Mouse (Mus musculus): ENCODE measurements around the gene Foxn3. TPM values are rescaled to one million over a fixed set of nuclear protein-coding genes. Genes with fewer than 3 reads are reported as not detected.
A peak's percentile ranks its signal among the peaks of the same experiment; 100 is the strongest.

Gene Foxn3
- polyA plus RNA-seq, 1 experiment from 2014 or later = 68.8 TPM

DNA sequence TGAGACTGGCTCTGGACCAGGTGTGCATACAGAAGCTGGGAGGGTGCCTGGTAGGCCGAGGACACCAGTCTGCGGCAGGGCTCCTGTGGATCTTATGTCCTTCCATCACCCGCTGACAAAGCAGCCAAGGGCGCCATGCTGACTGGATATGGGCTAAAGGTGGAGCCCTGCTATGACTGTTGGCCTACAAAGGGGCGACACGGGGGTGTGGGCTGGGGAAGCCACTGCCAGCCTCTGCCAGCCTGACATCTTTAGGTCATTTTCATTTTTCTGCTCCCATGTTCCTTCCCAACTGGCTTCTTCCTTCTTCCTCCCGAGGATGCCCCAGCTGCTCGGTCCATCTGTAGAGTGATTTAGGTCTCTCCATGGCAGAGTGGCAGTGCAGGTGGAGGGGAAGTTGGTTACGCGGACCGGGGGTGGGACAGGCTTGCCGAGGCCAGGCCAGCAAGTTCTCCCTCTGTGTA, 232.5 kb downstream of the Foxn3 start:
- Histone ChIP-seq H3K4me1 (peaks cover 69% of the 10 kb centered on the region), H3K27ac (peak overlapping the region; percentile 50; the same call in 1 of the 2 replicates), H3K27me3 (ENCODE audit: low read depth, poor library complexity, severe bottlenecking) (no peaks in the 10 kb centered on the region), H3K36me3 (peaks cover 11% of the 10 kb centered on the region; the same call in 1 of the 2 replicates), H3K9me3 (replicated peaks) (no peaks in the 10 kb centered on the region), H3K4me3 (no peak overlapping the region)
- no peak for DNase-seq (ENCODE audit: low spot score)
- 75% methylated on average over 12 of the region's 12 CpGs for WGBS

DNA sequence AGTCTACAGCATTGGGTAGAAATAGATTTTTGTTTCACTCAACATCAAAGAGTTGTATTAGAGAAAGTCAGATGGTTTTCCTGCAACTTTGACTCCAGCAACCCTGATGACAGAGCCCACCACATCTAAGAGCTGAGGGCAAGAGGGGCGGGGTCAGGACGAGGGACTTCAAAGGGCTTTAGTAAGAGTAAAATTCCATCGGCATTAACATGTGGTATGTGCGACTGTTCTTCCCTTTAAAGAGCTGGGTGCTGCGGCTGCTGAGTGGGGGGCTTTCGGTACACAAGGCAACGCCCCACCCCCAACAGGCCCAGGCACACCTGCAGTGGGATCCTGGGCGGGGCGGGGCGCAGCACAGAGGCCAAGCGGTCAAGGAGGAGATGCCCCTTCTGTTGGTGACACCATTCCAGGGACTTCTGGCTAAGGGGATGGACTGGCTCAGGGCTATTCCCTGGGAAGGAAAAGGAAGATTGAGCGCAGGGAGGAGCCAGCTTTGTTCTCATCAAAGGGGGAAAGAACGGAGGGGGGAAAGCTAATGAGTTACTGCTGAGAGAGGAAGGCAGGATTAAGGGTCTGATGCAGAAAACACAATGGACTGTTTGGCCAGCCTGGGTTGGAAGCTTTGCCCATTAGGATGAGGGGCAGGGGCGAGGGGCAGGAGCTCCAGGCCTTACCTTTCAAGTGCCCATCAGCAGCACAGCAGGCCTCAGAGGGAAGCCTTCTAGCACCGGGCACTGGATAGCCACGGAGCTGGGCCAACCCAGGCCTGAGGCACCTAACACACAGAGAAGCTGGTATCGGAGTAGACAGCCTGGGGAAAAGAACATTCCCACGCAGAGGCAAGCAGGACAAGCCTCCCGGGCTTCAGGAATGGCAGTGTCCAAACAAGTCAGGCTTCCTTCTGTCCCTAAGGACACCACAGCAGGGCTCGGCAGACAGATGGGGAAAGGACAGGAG, 233.8 kb downstream of the Foxn3 start:
- DNase-seq (ENCODE audit: low spot score) = peak; percentile 54
- Histone ChIP-seq H3K27ac (peak overlapping the region; percentile 67), H3K4me3 (peak overlapping the region; percentile 27; the same call in 1 of the 2 replicates), H3K27me3 (ENCODE audit: low read depth, poor library complexity, severe bottlenecking) (no peaks in the 10 kb centered on the region), H3K36me3 (peaks cover 11% of the 10 kb centered on the region; the same call in 1 of the 2 replicates), H3K9me3 (replicated peaks) (no peaks in the 10 kb centered on the region), H3K4me1 (peaks cover 78% of the 10 kb centered on the region)
- WGBS = 5% methylated on average over 20 of the region's 20 CpGs

DNA sequence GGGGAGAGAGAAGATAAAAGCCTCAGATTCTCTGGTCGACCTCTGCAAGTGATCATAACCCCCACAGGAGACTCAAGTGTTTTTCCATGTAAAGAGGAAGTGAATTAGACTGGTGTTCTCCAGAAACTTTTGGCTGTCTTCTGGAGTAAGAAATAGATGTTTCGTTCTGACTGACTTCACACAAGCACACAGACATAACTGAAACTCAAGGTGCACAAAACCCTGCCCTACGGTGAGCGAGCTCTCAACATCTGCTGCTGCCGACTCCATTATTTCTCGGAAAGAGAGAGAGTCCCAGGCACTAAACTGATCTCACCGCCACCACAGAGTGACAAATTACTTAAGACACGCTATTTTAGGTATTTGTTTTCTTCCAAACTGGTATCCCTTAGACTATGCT, 237.2 kb downstream of the Foxn3 start:
- no peak overlapping the region for H3K27ac ChIP-seq
- 39% methylated on average over 8 of the region's 8 CpGs for WGBS
- H3K9me3 ChIP-seq (replicated peaks) = no peaks in the 10 kb centered on the region
- peaks cover 66% of the 10 kb centered on the region for H3K4me1 ChIP-seq
- no peak overlapping the region for H3K4me3 ChIP-seq
- no peak for DNase-seq (ENCODE audit: low spot score)
- no peaks in the 10 kb centered on the region for H3K27me3 ChIP-seq (ENCODE audit: low read depth, poor library complexity, severe bottlenecking)
- no peaks in the 10 kb centered on the region for H3K36me3 ChIP-seq

DNA sequence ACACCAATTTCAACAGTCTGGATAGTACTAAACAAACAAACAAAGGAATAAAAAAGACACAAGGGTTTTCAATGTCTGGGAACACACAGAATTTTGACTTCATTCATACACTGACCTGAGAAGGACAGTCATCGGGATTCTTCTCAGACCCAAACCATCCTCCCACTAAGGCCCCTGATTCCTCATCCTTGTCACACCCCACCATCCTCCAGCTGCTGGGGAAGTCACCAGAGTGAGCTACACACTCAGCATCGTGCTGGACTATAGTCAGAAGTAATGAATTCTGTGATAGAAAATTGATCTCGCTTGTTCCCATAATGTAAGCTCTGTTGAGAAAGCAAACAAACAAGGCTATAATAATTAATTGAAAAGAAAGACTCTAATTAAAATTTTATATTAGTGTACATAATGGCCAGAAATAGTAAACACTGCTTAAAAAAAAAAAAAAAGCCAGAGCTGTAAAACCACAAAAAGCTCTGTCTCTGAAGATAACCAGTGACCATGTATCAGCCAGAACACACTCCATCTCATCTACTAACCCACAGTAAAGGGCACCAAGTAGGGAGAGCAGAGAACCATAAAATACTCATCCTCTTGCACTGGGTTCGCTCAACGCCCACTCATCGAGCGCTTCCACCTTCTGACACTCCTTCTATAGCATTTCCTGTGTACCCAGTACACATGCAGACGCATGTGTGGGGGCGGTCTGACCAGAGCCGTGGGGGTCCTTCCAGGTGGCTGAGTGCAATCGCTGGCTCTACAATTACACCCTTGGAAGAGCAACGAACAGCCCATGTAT, 241.6 kb downstream of the Foxn3 start:
- no peak for DNase-seq (ENCODE audit: low spot score)
- Histone ChIP-seq H3K27ac (no peak overlapping the region), H3K4me3 (no peak overlapping the region), H3K36me3 (peaks cover 14% of the 10 kb centered on the region), H3K4me1 (peaks cover 39% of the 10 kb centered on the region), H3K9me3 (replicated peaks) (no peaks in the 10 kb centered on the region), H3K27me3 (ENCODE audit: low read depth, poor library complexity, severe bottlenecking) (no peaks in the 10 kb centered on the region)
- 84% methylated on average over 12 of the region's 12 CpGs for WGBS

DNA sequence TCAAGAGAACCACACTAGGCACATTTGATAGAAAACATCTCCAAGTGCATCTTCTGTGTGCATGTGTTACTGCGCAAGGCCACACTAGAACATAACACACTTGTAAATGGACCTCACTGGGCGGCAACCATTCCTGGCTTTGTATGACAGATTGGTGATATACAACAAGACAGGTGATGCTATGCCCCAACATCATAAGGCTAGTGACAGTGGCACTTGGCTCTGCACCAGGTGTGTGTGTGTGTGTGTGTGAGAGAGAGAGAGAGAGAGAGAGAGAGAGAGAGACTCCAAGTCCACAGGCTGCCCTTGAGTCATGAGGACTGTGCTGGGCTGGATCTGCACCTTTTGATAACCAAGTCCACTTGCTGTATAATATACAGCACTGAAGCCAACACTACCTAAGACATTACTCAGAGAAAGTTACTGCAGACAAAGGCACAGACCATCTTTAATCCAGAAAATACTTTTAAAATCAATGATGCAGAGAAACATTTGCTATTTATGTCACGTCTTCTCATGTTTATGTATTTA, 242.4 kb downstream of the Foxn3 start:
- no peaks in the 10 kb centered on the region for H3K27me3 ChIP-seq (ENCODE audit: low read depth, poor library complexity, severe bottlenecking)
- no peak overlapping the region for H3K27ac ChIP-seq
- WGBS = 92% methylated on average over 3 of the region's 3 CpGs
- H3K9me3 ChIP-seq (replicated peaks) = no peaks in the 10 kb centered on the region
- peaks cover 19% of the 10 kb centered on the region for H3K36me3 ChIP-seq
- no peak overlapping the region for H3K4me3 ChIP-seq
- DNase-seq (ENCODE audit: low spot score) = no peak
- H3K4me1 ChIP-seq = peaks cover 31% of the 10 kb centered on the region

DNA sequence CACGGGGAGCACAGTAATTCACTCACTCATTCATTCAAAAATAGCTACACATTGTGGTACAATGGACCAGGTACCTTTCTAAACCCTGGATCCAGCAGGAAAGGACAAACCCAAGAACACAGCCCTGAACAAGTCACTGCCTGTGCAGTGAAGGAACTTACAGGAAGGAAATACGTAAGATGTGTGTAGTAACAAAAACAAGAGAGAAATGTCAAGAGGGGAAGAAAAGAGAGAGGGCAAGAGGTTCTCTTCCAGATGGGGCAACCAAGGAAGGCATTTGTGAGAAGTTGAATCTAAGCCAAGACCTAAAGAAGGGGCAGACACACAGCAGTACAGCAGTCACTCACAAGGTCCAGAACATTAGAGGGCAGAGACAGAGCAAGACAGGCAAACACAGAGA, 243.5 kb downstream of the Foxn3 start:
- no peak for DNase-seq (ENCODE audit: low spot score)
- 78% methylated on average over 2 of the region's 2 CpGs for WGBS

DNA sequence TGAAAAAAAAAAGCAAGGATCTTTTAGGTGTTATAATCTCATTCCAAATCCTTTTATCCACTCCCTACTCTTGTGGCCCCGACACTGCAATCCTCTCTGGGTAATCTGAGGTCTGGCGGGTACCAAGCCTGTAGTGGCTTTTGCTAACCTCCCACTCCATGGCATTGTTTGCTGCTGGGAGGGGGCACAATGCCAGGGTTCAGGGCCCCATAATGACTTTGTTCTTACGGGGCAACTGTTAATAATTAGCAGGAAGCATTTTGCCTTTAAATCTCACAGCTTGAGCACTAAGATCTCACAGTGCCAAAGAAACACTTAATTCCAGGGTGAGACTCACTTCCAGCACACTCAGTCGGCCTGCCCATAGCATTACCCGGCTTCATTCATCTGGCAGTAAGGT, 244.2 kb downstream of the Foxn3 start:
- 62% methylated on average over 5 of the region's 5 CpGs for WGBS
- DNase-seq (ENCODE audit: low spot score) = no peak
- no peaks in the 10 kb centered on the region for H3K9me3 ChIP-seq (replicated peaks)
- H3K4me3 ChIP-seq = no peak overlapping the region
- no peaks in the 10 kb centered on the region for H3K27me3 ChIP-seq (ENCODE audit: low read depth, poor library complexity, severe bottlenecking)
- H3K27ac ChIP-seq = no peak overlapping the region
- peaks cover 18% of the 10 kb centered on the region for H3K4me1 ChIP-seq
- peaks cover 19% of the 10 kb centered on the region for H3K36me3 ChIP-seq

More for the DNA sequence above, 243.5 kb downstream of the Foxn3 start:
- Histone ChIP-seq H3K36me3 (peaks cover 19% of the 10 kb centered on the region), H3K4me1 (peaks cover 20% of the 10 kb centered on the region), H3K27me3 (ENCODE audit: low read depth, poor library complexity, severe bottlenecking) (no peaks in the 10 kb centered on the region), H3K9me3 (replicated peaks) (no peaks in the 10 kb centered on the region), H3K4me3 (no peak overlapping the region), H3K27ac (no peak overlapping the region)

DNA sequence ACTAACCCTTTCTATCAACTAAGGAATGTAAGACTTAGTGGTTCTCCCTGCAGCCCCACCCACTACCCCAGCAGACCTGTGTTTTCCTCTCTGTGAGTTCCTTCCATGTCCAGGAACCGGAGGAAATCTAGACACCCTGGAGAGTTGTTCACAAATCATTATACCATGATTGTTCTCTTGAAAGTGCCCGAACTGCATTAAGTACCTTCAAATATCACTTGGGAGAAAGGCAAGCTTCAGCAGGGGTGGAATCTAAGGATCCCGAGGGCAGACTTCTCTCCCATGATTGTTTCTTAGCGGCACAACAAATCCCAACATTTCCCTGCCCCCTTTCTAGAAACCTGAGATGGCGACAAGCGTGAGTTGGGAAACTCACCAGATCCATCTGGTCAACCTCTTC, 247.5 kb downstream of the Foxn3 start:
- no peaks in the 10 kb centered on the region for H3K9me3 ChIP-seq (replicated peaks)
- no peak for DNase-seq (ENCODE audit: low spot score)
- peaks cover 12% of the 10 kb centered on the region for H3K4me1 ChIP-seq
- no peaks in the 10 kb centered on the region for H3K27me3 ChIP-seq (ENCODE audit: low read depth, poor library complexity, severe bottlenecking)
- H3K36me3 ChIP-seq = peaks cover 19% of the 10 kb centered on the region
- no peak overlapping the region for H3K27ac ChIP-seq
- no peak overlapping the region for H3K4me3 ChIP-seq
- 91% methylated on average over 6 of the region's 6 CpGs for WGBS

DNA sequence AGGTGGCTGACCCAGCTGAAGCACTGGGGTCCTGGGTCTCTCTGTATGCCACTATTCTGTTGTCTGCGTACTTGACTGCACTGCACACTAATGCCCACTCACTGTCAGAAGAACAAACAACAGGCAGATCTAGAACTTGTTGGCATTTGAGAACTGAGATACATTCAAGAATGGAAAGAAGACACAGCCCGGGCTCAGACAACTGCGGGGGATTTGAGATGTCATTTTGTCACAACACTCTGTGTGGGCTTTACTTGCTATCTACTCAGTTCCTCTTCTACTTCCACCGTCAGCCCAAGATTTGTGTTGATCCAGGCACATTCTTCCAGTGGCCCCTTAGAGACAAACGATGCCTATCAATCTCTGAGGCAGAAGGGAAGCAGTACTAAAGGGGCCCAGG, 248.6 kb downstream of the Foxn3 start:
- H3K9me3 ChIP-seq (replicated peaks) = no peaks in the 10 kb centered on the region
- peaks cover 19% of the 10 kb centered on the region for H3K36me3 ChIP-seq
- WGBS = 89% methylated on average over 5 of the region's 5 CpGs
- peaks cover 17% of the 10 kb centered on the region for H3K4me1 ChIP-seq
- no peak overlapping the region for H3K4me3 ChIP-seq
- H3K27me3 ChIP-seq (ENCODE audit: low read depth, poor library complexity, severe bottlenecking) = no peaks in the 10 kb centered on the region
- no peak overlapping the region for H3K27ac ChIP-seq
- DNase-seq (ENCODE audit: low spot score) = no peak

DNA sequence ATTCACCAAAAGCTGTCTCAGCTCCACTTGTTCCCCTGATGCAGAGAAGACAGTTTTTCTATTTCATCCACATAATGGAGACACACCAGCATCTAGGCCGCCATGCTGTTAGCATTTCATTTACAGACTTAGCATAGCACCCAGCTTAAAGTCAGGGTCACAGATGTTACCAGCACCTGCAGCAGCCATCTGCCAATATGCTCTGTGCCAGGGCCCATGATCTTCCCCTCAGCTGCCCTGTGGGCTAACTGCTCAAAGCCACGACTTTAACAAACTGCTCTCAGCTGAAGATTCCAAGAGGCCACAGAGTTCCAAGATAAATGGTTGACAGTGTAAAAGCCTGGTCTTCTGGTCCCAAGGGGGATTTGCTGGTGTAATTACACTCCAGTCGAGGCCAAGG, 252.1 kb downstream of the Foxn3 start:
- Histone ChIP-seq H3K27ac (no peak overlapping the region), H3K4me3 (no peak overlapping the region), H3K27me3 (ENCODE audit: low read depth, poor library complexity, severe bottlenecking) (no peaks in the 10 kb centered on the region), H3K9me3 (replicated peaks) (no peaks in the 10 kb centered on the region), H3K36me3 (no peaks in the 10 kb centered on the region), H3K4me1 (peaks cover 35% of the 10 kb centered on the region)
- WGBS = 69% methylated on average over 3 of the region's 3 CpGs
- no peak for DNase-seq (ENCODE audit: low spot score)

DNA sequence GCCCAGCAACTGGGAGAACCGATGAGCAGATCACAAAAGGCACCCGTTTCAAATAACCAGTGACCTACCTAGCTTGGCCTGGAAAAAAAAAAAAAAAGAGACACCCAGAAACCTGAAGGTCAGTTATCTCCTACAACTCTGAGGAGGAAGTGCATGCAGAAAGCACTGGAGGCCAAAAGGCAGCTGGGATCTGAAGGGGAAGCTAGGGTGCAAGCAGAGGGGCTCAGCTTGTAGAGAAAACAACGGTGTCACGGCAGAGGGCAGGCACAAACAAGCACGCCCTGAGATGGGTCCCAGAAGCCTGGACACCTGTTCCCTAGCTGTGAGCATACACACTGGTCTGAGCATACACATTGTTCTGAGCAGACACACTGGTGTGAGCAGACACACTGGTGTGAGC, 253.4 kb downstream of the Foxn3 start:
- Histone ChIP-seq H3K36me3 (no peaks in the 10 kb centered on the region), H3K27ac (no peak overlapping the region), H3K9me3 (replicated peaks) (no peaks in the 10 kb centered on the region), H3K4me1 (peaks cover 47% of the 10 kb centered on the region), H3K4me3 (no peak overlapping the region), H3K27me3 (ENCODE audit: low read depth, poor library complexity, severe bottlenecking) (no peaks in the 10 kb centered on the region)
- DNase-seq (ENCODE audit: low spot score) = no peak
- WGBS = 92% methylated on average over 5 of the region's 5 CpGs

DNA sequence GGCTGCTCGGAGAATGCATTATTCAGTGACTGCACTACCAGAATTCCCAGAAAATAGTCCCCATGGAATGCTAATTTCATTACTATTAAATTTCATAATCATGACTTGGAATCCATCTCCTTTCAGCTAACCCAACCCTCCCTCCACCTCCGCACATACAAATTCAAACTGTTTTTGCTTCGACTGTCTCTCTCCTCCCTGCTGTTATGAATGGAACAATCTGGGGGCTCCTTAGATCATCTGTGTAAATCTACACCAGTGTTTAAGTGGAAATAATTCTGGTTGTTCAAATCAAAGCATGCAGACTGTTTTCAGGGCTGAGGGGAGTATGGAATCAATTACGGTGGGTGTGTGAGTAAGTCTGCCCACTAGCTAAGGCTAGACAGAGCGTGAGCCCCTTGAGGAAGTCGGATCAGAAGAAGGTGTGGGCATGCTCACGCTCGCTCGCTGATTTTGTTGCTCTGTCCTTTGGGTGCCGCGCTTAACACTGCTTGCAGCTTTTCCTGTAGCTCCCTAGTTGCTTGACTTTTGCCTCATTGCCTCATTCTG, 254.8 kb downstream of the Foxn3 start:
- Histone ChIP-seq H3K9me3 (replicated peaks) (no peaks in the 10 kb centered on the region), H3K36me3 (no peaks in the 10 kb centered on the region), H3K27ac (peak overlapping the region; percentile 63), H3K4me3 (no peak overlapping the region), H3K4me1 (peaks cover 60% of the 10 kb centered on the region), H3K27me3 (ENCODE audit: low read depth, poor library complexity, severe bottlenecking) (no peaks in the 10 kb centered on the region)
- no peak for DNase-seq (ENCODE audit: low spot score)
- 72% methylated on average over 11 of the region's 11 CpGs for WGBS

All from limb, embryonic 10.5 days (tissue).